Mouse (Mus musculus) C2C12 (cell line): ENCODE results near the gene Nol4l.

Source experiments
- CTCF ChIP-seq: IDR thresholded peaks from one replicate; pipeline ENCODE4 v1.5.1; 2011; ENCODE audit not compliant: control insufficient read depth, insufficient read depth, insufficient read length
- MAX ChIP-seq: IDR thresholded peaks from one replicate; pipeline ENCODE4 v1.6.1; 2011; ENCODE audit warnings: mild to moderate bottlenecking, control low read depth
- MYOD1 ChIP-seq: IDR thresholded peaks from one replicate; pipeline ENCODE4 v1.6.1; 2011; ENCODE audit warnings: low read depth; ENCODE audit not compliant: control insufficient read depth, insufficient read length

DNA sequence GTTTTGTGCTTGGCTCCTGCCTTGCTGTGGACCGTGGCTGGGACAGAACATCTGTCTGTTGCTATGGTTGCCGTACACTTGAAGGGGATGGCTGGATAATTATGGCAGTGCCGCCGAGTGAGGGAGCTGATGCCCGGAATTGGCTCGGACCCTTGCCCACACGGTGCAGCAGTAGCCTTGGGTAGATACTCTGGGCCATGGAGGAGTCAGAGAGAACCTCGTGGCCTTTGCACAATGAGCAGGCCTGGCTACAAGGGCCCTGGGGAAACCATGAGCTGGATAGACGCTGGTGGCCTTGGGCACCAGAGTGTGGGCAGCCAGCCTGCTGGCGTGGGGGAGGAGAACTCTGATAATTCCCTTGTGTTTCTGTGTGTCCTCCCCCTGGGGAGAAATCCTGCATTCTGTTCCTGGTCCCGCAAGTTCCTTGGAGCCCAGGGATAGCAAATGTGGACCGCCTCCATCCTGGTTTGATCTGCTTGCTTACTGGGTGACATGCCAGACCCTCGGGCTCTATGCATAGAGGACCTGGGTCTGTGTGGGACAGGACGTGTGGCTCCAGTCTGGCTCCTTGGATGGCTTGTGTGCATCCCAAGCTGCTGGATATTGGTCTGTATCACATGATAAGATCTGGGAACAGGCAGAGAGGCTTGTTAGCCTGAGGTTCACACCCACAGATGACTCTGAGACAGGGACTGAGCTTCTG is 18.6 kb upstream of the Nol4l start:
- no peak for TF ChIP-seq CTCF
- no peak for TF ChIP-seq MAX
- TF ChIP-seq MYOD1, result no peak
